Mouse (Mus musculus): Measurements from ENCODE around the gene Zfpm1.
"Not testable (repeated sequence)": the region's sequence is repeated elsewhere in the genome, so short reads cannot be mapped to it uniquely, and the experiment has no call there.

- TF ChIP-seq CTCF (IDR thresholded peaks at IDR 0.05; ENCODE audit: low read depth); EP300 (optimal IDR thresholded peaks at IDR 0.05): not testable (repeated sequence)
These were observed 42.0 kb downstream of the Zfpm1 start for GRCm38 (mm10) chr8:122323951-122324402.
